Mouse (Mus musculus): ENCODE measurements around the gene Slc22a18. TPM values are rescaled to one million over a fixed set of nuclear protein-coding genes. Genes with fewer than 3 reads are reported as not detected.

Gene Slc22a18
- polyA plus RNA-seq, 1 experiment from 2014 or later: 11.4 TPM

- Histone ChIP-seq H3K4me1 (replicated peaks) (peaks cover 14% of the 10 kb centered on the region), H3K9ac (peak overlapping the region; percentile 41), H3K36me3 (no peaks in the 10 kb centered on the region), H3K4me2 (replicated peaks) (peak overlapping the region; percentile 83), H3K27me3 (replicated peaks) (peaks cover 24% of the 10 kb centered on the region), H3K9me3 (no peaks in the 10 kb centered on the region), H3K27ac (no peak overlapping the region), H3K4me3 (replicated peaks) (peak overlapping the region; percentile 38)
- WGBS: 10% methylated on average over 53 of the region's 53 CpGs
- peak; percentile 69 for ATAC-seq
Measured at GRCm38 (mm10) chr7:143445651-143446460, 27.7 kb upstream of the Slc22a18 start.

DNA sequence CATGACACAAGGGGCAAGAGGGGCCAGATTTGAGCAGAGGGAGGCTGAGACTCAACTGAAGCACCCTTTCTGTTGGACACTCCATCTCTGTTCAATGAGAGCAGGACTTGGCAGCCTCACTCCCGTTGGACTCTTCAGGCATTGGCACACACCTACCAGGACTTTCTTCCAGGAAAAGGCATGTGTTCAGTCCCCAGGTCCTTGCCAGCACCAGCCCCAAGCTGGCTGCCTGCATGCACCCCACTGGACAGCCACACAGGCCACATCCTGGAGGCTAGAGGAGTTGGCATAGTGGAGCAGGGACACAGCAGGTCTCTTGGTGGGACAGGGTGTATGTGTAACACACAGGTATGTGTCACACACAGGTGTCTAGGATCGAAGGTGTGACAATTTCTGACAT lies 26.4 kb upstream of the Slc22a18 start:
- Histone ChIP-seq H3K4me2 (replicated peaks) (no peak overlapping the region), H3K9me3 (no peaks in the 10 kb centered on the region), H3K9ac (no peak overlapping the region), H3K4me3 (replicated peaks) (no peak overlapping the region), H3K27ac (no peak overlapping the region), H3K4me1 (replicated peaks) (peaks cover 14% of the 10 kb centered on the region), H3K27me3 (replicated peaks) (peaks cover 24% of the 10 kb centered on the region), H3K36me3 (no peaks in the 10 kb centered on the region)
- 71% methylated on average over 2 of the region's 2 CpGs for WGBS
- no peak for ATAC-seq

DNA sequence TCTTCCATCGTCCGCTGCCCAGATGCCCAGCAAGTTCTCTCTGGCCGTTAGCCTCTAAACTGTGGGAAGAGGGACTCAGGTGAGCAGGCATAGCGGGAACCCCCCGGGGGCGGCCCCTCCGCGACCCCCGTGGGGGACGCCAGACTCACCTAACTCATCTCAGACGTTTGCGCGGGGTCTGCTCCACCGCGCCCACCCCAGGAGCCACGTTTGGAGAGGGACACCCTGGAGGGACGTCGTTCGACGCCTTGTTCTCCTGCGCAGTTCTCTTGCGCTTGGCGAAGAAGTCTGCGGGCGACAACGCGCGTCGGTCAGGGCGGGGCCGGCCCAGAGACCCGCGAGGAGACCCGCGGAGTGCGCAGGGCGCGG lies 14.6 kb upstream of the Slc22a18 start:
- Histone ChIP-seq H3K27me3 (replicated peaks) (no peaks in the 10 kb centered on the region), H3K27ac (peak overlapping the region; percentile 56), H3K4me3 (replicated peaks) (peak overlapping the region; percentile 52), H3K9me3 (peaks cover 17% of the 10 kb centered on the region; the same call in 1 of the 2 replicates), H3K9ac (peak overlapping the region; percentile 67), H3K4me2 (replicated peaks) (peak overlapping the region; percentile 65), H3K4me1 (replicated peaks) (peaks cover 5% of the 10 kb centered on the region; the same call in 1 of the 2 replicates), H3K36me3 (no peaks in the 10 kb centered on the region)
- 13% methylated on average over 38 of the region's 38 CpGs for WGBS
- no peak for ATAC-seq

DNA sequence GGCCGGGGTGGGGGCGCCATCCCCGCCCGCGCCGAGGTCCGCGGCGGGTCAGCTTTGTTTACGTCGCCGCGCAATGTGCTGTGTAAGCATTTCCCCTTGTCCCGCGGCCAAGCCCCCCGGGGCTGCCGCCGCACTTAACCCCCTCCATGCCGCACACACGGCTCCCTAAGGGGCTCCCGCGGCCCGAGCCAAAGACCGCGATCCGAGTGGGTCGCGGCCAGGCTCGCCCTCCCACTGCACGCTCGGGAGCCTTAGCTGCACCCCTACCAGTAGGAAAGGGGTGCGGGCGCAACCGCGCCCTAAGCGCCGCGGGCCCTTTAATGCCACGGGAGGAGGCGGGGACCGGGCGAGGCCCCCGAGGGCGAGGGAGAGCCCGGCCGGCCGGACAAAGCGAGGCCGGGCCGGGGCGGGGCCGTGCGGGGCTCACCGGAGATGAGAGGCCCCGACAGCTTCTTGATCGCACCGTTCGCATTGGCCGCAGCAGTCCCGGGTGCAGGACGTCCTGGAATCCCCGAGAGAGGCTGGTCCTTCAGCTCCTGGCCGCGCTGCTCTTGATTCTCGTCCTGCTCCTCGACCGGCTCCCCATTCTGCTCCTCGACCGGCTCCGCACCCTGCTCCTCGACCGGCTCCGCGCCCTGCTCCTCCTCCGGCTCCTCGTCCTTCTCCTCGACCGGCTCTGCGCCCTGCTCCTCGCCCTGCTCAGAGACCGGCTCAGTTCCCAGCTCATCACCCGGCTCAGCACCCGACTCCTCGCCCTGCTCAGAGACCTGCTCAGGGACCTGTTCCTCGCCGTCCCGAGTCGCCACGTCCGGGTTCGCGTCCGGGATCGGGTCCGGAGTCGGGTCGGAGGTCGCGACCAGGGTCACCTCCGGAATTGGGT lies 14.0 kb upstream of the Slc22a18 start:
- Histone ChIP-seq H3K9ac (peak overlapping the region; percentile 67), H3K27me3 (replicated peaks) (no peaks in the 10 kb centered on the region), H3K4me1 (replicated peaks) (peaks cover 6% of the 10 kb centered on the region; the same call in 1 of the 2 replicates), H3K36me3 (no peaks in the 10 kb centered on the region), H3K27ac (peak overlapping the region; percentile 56), H3K4me3 (replicated peaks) (peak overlapping the region; percentile 52), H3K9me3 (peaks cover 17% of the 10 kb centered on the region; the same call in 1 of the 2 replicates), H3K4me2 (replicated peaks) (peak overlapping the region; percentile 65)
- WGBS: 31% methylated on average over 94 of the region's 100 CpGs
- peak; percentile 16 for ATAC-seq

GRCm38 (mm10) chr7:143460217-143460834 lies 13.2 kb upstream of the Slc22a18 start:
- Histone ChIP-seq H3K4me3 (replicated peaks) (peak overlapping the region; percentile 52), H3K4me2 (replicated peaks) (peak overlapping the region; percentile 65), H3K9ac (peak overlapping the region; percentile 67), H3K4me1 (replicated peaks) (peaks cover 10% of the 10 kb centered on the region; the same call in 1 of the 2 replicates), H3K9me3 (peaks cover 17% of the 10 kb centered on the region; the same call in 1 of the 2 replicates), H3K36me3 (no peaks in the 10 kb centered on the region), H3K27ac (peak overlapping the region; percentile 56), H3K27me3 (replicated peaks) (no peaks in the 10 kb centered on the region)
- ATAC-seq: 0 out of 2 replicates have a peak, but pooled peaks have one; percentile 0
- 41% methylated on average over 60 of the region's 60 CpGs for WGBS

DNA sequence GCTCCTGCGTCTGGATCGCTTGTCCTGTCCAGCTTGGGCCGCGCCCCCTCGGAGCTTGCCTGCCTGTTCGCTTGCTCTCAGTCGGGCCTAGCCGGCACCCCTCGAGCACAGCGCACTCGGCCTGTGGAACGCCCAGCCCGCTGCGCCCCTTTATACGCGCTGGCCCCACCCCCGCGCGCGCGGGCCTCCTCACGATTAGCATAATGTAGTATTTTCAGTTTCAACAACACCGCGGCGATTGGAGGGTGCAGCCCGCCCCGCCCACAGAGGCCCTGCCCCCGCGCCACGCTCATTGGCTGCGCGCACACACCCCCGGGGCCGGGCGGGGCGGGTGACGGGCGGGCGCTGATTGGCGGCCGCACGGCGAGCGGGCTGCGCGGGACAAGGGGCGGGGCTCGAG lies 12.7 kb upstream of the Slc22a18 start, which contains the start of gene Cdkn1c:
Cdkn1c (minus strand) TSS at position 177 of the 400 bp plus-strand sequence.
- Histone ChIP-seq H3K9me3 (peaks cover 17% of the 10 kb centered on the region; the same call in 1 of the 2 replicates), H3K27me3 (replicated peaks) (no peaks in the 10 kb centered on the region), H3K9ac (peak within 1 kb of the TSS; percentile 67), H3K4me3 (replicated peaks) (peak within 1 kb of the TSS; percentile 52), H3K36me3 (no peaks in the 10 kb centered on the region), H3K27ac (peak within 1 kb of the TSS; percentile 56), H3K4me2 (replicated peaks) (peak within 1 kb of the TSS; percentile 65), H3K4me1 (replicated peaks) (peaks cover 12% of the 10 kb centered on the region; the same call in 1 of the 2 replicates)
- 31% methylated on average over 48 of the region's 48 CpGs for WGBS
- peak; percentile 87 for ATAC-seq

DNA sequence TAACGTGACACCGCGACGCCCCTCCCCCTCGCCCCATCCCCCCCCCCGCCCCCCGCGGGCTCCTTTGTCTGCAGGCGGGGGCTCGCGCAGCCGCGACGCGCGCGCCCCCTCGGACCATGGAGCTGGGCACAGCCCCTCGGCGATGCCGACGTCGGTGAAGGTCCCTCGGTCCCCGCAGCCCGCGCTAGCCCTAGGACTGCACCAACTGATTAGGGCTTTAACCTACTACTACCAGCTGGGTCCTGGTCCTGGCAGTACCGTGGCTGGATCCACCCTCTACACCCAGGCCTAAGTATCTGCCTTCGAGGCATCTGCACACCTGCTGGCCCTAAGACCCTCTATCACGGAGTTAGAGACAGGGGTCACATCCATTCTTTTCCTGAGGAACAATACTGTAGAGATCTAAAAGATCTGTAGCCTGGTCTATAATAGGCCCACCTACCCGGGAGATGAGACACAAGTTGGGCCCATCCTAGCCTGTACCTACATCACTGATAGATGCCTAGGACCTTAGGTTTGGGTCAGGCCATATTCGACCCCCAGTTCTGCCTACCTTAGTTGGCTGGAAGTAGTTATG lies 12.2 kb upstream of the Slc22a18 start:
- peaks cover 16% of the 10 kb centered on the region; the same call in 1 of the 2 replicates for H3K4me1 ChIP-seq (replicated peaks)
- H3K4me3 ChIP-seq (replicated peaks): peak overlapping the region; percentile 52
- H3K9ac ChIP-seq: 0 out of 2 replicates have a peak overlapping the region, but pooled peaks have one; percentile 21
- H3K27ac ChIP-seq: peak overlapping the region; percentile 33; the same call in 1 of the 2 replicates
- no peaks in the 10 kb centered on the region for H3K36me3 ChIP-seq
- ATAC-seq: peak; percentile 41
- H3K27me3 ChIP-seq (replicated peaks): no peaks in the 10 kb centered on the region
- peak overlapping the region; percentile 65 for H3K4me2 ChIP-seq (replicated peaks)
- peaks cover 17% of the 10 kb centered on the region; the same call in 1 of the 2 replicates for H3K9me3 ChIP-seq
- 35% methylated on average over 25 of the region's 32 CpGs for WGBS

DNA sequence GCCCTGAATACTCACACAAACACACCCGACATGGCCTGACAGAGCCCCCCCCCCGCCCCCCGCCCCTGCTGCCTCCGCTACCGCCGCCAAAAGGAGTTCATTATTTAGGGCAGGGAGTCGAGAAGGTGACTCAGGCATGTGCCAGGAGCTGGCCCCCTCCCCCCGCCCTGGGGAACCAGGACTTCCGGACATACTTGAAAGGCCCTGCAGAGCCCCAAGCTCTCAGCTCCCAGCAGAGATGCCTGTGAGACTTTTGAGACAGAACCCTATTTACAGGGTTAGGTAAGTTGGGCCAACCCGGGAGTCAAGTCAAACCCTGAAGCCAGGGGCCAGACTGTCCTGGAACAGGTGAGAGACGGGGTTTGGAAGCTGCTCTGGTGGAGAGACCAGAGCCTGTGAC lies 11.6 kb upstream of the Slc22a18 start:
- no peak overlapping the region; the same call in 1 of the 2 replicates for H3K4me3 ChIP-seq (replicated peaks)
- peak overlapping the region; percentile 33; the same call in 1 of the 2 replicates for H3K27ac ChIP-seq
- H3K4me1 ChIP-seq (replicated peaks): peaks cover 16% of the 10 kb centered on the region; the same call in 1 of the 2 replicates
- peak overlapping the region; percentile 65; the same call in 1 of the 2 replicates for H3K4me2 ChIP-seq (replicated peaks)
- H3K36me3 ChIP-seq: no peaks in the 10 kb centered on the region
- peaks cover 17% of the 10 kb centered on the region; the same call in 1 of the 2 replicates for H3K9me3 ChIP-seq
- ATAC-seq: no peak
- 44% methylated on average over 11 of the region's 11 CpGs for WGBS
- no peaks in the 10 kb centered on the region for H3K27me3 ChIP-seq (replicated peaks)
- no peak overlapping the region for H3K9ac ChIP-seq

GRCm38 (mm10) chr7:143462516-143462915 lies 11.0 kb upstream of the Slc22a18 start:
- H3K27me3 ChIP-seq (replicated peaks): no peaks in the 10 kb centered on the region; the same call in 1 of the 2 replicates
- no peak overlapping the region for H3K4me3 ChIP-seq (replicated peaks)
- peaks cover 17% of the 10 kb centered on the region; the same call in 1 of the 2 replicates for H3K9me3 ChIP-seq
- no peak overlapping the region for H3K9ac ChIP-seq
- ATAC-seq: no peak
- H3K27ac ChIP-seq: no peak overlapping the region
- H3K36me3 ChIP-seq: no peaks in the 10 kb centered on the region
- H3K4me2 ChIP-seq (replicated peaks): no peak overlapping the region
- 80% methylated on average over 5 of the region's 5 CpGs for WGBS
- peaks cover 16% of the 10 kb centered on the region; the same call in 1 of the 2 replicates for H3K4me1 ChIP-seq (replicated peaks)

DNA sequence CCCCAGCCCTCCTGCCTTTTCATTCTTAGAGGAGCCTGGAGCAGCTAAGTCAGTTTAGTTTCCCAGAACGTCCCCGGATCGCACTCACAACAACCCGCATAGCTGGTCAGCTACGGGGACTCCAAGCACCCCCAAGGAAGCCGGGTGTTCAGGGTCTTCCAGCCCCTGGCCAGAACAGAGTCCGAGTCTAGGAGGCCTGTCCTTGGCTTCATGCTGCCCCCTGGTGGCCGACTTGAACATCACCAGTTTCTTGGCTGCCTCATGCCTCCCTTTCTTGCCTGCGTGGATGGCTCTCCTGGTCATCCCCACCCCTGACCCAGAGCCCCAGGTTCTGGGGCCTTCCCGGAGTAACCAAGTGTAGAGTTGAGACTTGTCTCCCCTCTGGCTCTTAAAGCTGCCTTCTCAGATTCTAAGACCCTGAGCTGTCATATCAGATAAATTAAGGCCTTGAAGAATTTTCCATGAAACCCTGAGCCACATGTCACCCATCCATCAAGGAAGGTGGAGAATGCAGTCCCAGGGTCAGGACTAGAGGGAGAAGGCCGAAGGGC lies 9.6 kb upstream of the Slc22a18 start:
- 33% methylated on average over 11 of the region's 11 CpGs for WGBS
- Histone ChIP-seq H3K27me3 (replicated peaks) (no peaks in the 10 kb centered on the region; the same call in 1 of the 2 replicates), H3K27ac (peak overlapping the region; percentile 77), H3K9me3 (peaks cover 17% of the 10 kb centered on the region; the same call in 1 of the 2 replicates), H3K36me3 (no peaks in the 10 kb centered on the region), H3K4me2 (replicated peaks) (0 out of 2 replicates have a peak overlapping the region, but pooled peaks have one; percentile 28), H3K4me1 (replicated peaks) (peaks cover 16% of the 10 kb centered on the region; the same call in 1 of the 2 replicates), H3K4me3 (replicated peaks) (no peak overlapping the region), H3K9ac (no peak overlapping the region)
- ATAC-seq: no peak

Data from intestine, embryonic 15.5 days (tissue).